Mouse (Mus musculus): ENCODE data around the gene Cdiptos. TPM values are rescaled to one million over a fixed set of nuclear protein-coding genes. Genes with fewer than 3 reads are reported as not detected.

Cdiptos gene
- polyA plus RNA-seq, 1 experiment from 2014 or later: 1.2 TPM

DNA sequence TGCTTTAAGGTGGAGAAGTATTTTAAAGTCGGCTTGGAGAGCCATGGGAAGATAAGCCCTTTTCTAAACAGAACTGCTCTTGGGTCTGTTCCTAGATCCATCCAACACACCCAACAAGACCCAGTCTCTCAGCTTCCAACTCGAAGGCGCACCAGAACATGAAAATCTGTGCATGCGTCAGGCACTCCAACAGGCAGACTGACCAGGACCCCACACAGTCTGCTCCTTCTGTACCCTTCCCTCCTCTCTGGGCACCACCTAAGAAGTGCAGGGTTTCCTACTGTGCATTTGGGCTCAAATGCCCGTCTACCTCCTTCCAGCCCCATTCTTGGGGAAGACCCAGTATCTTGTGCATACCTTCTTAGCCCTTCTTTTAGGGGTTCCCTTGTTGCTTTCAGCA, 44.6 kb upstream of the Cdiptos start:
- Histone ChIP-seq H3K4me2 (ENCODE audit: low read depth, low read length) (peak overlapping the region; percentile 72), H3K9me3 (ENCODE audit: control insufficient read depth, low read length) (no peaks in the 10 kb centered on the region), H3K36me3 (ENCODE audit: control insufficient read depth, insufficient read depth, low read length) (peaks cover 22% of the 10 kb centered on the region), H3K27ac (ENCODE audit: low read depth, low read length) (peak overlapping the region; percentile 77), H3K4me3 (ENCODE audit: low read depth, low read length) (peak overlapping the region; percentile 51), H3K4me1 (ENCODE audit: control insufficient read depth, insufficient read depth, low read length) (peaks cover 66% of the 10 kb centered on the region), H3K9ac (replicated peaks; ENCODE audit: low read depth, low read length) (peak overlapping the region; percentile 69), H3K27me3 (ENCODE audit: control insufficient read depth, insufficient read depth, low read length) (no peaks in the 10 kb centered on the region)
- WGBS: 40% methylated on average over 5 of the region's 5 CpGs
- ATAC-seq (ENCODE audit: low read depth): no peak

DNA sequence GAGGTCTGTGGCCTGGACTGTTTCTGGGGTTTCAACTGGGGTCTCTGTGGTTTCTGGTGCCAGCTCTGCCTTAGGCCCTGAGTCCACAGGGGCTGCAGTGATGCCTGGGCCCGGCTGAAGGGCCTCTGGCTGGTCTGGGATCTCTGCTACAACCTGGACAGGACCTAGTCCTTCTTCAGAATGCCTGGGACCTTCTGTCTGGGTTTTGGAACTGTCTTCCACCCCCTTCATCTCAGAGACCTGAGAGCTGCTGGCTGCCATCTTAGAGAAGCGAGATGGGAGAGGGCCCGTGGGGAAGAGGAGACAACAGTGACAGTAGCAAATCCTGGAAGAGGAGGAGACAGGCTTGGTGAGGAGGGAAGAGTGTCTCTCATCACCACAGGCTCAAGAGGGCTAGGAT, 44.1 kb upstream of the Cdiptos start:
- no peak for ATAC-seq (ENCODE audit: low read depth)
- Histone ChIP-seq H3K4me1 (ENCODE audit: control insufficient read depth, insufficient read depth, low read length) (peaks cover 69% of the 10 kb centered on the region), H3K36me3 (ENCODE audit: control insufficient read depth, insufficient read depth, low read length) (peaks cover 22% of the 10 kb centered on the region), H3K4me3 (ENCODE audit: low read depth, low read length) (peak overlapping the region; percentile 51), H3K27ac (ENCODE audit: low read depth, low read length) (no peak overlapping the region), H3K9ac (replicated peaks; ENCODE audit: low read depth, low read length) (peak overlapping the region; percentile 69; the same call in 1 of the 2 replicates), H3K4me2 (ENCODE audit: low read depth, low read length) (peak overlapping the region; percentile 72), H3K9me3 (ENCODE audit: control insufficient read depth, low read length) (no peaks in the 10 kb centered on the region), H3K27me3 (ENCODE audit: control insufficient read depth, insufficient read depth, low read length) (no peaks in the 10 kb centered on the region)
- 69% methylated on average over 3 of the region's 3 CpGs for WGBS

DNA sequence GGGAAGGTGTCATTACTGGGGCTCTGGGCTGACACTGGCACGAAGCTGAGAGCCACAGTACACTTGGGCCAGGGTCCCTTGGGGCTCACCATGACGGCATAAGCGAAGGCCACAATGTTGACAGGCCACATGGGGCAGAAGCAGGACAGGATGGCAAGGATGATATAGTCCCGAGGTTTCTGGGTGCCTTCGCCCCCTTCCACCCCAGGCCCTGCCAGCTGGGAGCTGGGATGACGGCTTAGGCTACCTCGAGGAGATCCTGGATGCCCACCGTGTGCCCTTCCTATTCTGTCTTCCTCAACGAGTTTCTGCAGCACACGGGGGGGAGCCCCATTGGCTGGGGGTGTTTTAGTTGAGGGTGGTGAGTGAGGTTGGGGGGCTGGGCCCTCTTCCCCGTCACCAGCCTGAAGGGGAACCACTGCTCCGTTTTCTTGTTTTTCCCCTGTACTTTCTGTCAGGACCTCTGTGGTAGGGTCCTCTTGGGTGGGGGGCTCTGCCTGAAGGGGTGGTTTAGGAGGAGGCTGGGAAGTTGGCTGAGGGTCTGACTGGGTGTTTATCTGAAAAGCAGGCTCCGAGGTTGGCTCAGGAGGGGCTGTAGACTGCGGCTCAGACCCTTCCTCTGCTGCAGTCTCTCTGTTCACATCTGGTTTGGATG, 43.5 kb upstream of the Cdiptos start:
- Histone ChIP-seq H3K4me3 (ENCODE audit: low read depth, low read length) (peak overlapping the region; percentile 51; the same call in 1 of the 2 replicates), H3K27ac (ENCODE audit: low read depth, low read length) (no peak overlapping the region; the same call in 1 of the 2 replicates), H3K4me2 (ENCODE audit: low read depth, low read length) (peak overlapping the region; percentile 72), H3K9me3 (ENCODE audit: control insufficient read depth, low read length) (no peaks in the 10 kb centered on the region), H3K27me3 (ENCODE audit: control insufficient read depth, insufficient read depth, low read length) (no peaks in the 10 kb centered on the region), H3K4me1 (ENCODE audit: control insufficient read depth, insufficient read depth, low read length) (peaks cover 66% of the 10 kb centered on the region), H3K9ac (replicated peaks; ENCODE audit: low read depth, low read length) (peak overlapping the region; percentile 69; the same call in 1 of the 2 replicates), H3K36me3 (ENCODE audit: control insufficient read depth, insufficient read depth, low read length) (peaks cover 19% of the 10 kb centered on the region)
- ATAC-seq (ENCODE audit: low read depth): no peak
- whole genome bisulfite sequencing: 85% methylated on average over 14 of the region's 14 CpGs

DNA sequence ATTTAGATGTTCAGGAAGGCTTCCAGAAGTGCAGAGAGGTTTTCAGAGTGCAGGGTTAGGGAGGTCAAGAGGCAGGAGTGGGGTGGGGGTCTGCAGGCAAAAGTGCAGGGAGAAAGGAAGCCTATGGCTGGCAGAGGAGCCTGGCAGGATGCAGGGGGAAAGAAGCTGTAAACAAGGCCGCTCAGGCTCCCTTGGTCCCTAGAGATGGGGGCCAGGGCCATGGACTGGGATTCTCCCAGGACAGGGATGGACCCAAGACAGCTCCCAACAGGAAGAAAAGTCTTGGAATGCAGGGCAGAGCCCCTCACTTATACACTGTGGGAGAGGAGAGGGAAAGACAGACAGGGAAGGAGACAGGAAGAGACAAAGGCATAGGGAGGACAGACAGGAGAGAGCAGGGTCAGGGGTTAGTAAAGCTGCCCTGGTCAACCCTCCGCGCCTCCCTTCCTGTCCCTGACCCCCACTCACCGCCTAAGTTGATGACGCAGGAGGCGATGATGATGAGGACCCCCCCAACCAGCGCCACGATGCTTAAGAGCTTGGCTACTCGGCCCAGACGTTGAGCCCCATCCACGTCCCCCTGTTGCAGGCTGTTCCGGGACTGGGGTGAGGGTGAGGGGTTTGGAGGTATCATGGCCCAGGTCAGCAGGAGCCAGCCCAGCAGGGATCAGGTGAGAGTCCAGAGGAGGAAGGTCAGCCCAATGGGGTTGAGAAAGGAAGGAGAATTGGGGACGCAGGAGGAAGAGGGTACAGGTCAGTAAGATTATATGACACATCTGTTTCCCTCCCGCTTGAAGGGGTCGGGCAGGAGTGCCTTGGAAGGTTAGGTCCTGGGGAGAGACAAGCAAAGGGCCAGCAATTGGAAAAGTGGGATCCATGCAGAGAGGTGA, 42.8 kb upstream of the Cdiptos start:
- H3K9ac ChIP-seq (replicated peaks; ENCODE audit: low read depth, low read length): no peak overlapping the region
- 91% methylated on average over 15 of the region's 15 CpGs for WGBS
- no peaks in the 10 kb centered on the region for H3K27me3 ChIP-seq (ENCODE audit: control insufficient read depth, insufficient read depth, low read length)
- no peak for ATAC-seq (ENCODE audit: low read depth)
- H3K36me3 ChIP-seq (ENCODE audit: control insufficient read depth, insufficient read depth, low read length): peaks cover 16% of the 10 kb centered on the region
- H3K27ac ChIP-seq (ENCODE audit: low read depth, low read length): peak overlapping the region; percentile 4; the same call in 1 of the 2 replicates
- no peak overlapping the region for H3K4me3 ChIP-seq (ENCODE audit: low read depth, low read length)
- peaks cover 59% of the 10 kb centered on the region for H3K4me1 ChIP-seq (ENCODE audit: control insufficient read depth, insufficient read depth, low read length)
- H3K9me3 ChIP-seq (ENCODE audit: control insufficient read depth, low read length): no peaks in the 10 kb centered on the region
- peak overlapping the region; percentile 98; the same call in 1 of the 2 replicates for H3K4me2 ChIP-seq (ENCODE audit: low read depth, low read length)

DNA sequence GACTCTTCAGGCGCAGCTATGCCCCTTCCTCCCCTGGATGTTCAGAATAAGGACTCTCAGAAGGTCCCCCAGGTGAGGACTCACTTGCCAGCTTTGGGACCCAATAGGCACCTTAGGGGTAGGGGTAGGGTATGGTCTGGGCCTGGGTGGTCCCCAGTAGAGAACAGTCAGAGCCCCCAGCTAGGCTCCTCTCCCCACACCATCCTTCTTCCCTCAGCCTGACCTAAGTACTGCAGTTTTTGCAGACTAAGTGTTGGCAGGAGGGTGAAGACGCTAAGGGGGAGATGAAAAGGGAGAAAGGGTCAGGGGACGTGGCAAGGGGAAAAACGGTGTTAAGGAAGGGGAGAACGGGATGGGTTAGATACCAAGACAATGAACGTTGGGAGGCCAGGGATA, 42.0 kb upstream of the Cdiptos start:
- Histone ChIP-seq H3K9ac (replicated peaks; ENCODE audit: low read depth, low read length) (no peak overlapping the region), H3K4me3 (ENCODE audit: low read depth, low read length) (no peak overlapping the region), H3K27ac (ENCODE audit: low read depth, low read length) (peak overlapping the region; percentile 4), H3K27me3 (ENCODE audit: control insufficient read depth, insufficient read depth, low read length) (no peaks in the 10 kb centered on the region), H3K36me3 (ENCODE audit: control insufficient read depth, insufficient read depth, low read length) (peaks cover 11% of the 10 kb centered on the region; the same call in 1 of the 2 replicates), H3K9me3 (ENCODE audit: control insufficient read depth, low read length) (no peaks in the 10 kb centered on the region), H3K4me1 (ENCODE audit: control insufficient read depth, insufficient read depth, low read length) (peaks cover 52% of the 10 kb centered on the region), H3K4me2 (ENCODE audit: low read depth, low read length) (peak overlapping the region; percentile 98; the same call in 1 of the 2 replicates)
- 65% methylated on average over 6 of the region's 6 CpGs for WGBS
- ATAC-seq (ENCODE audit: low read depth): no peak

DNA sequence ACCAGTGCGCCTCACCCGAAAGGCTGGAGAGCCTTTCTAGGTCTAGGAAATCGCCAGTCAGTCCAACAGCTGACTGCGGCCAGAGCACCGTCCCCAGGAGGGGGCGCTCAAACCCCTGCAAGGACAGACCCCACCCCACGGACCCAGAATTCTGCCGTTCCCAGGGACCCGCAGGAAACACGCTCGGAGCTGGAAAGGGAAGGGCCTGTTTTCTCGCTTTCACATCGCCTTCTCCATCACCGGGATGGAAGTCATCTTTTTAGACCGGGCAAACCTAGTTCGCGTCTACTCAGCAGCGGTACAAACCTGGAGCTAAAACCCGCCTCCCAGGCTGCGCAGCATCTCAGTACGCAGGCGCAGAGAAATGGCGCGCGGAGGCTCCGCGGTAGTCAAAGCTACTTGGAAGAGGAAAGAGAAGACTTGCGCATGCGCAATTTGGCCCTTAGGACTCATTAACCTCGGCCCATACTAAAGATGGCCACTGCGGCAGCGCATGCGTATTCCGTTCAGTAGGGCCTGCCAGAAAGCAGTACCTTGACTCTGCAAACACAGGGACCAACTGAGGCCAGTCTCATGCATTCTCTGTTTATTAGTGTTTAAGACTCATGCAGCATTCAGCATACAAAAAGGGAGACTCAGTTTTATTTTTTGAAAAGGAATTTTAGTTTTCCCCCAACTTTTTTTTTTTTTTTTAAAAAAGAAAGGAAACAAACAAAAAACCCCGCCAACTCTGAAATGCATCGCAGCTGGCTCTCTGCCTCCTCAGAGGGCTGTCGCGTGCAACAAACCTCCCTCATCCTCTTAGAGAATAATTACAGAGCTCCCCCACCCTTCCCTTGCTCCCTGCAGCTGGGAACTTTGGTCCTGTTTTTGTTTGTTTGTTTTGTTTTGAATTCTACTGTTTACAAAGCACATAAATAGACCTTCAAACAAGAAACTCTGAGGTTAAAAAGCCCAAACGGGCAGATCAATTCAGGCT, 41.4 kb upstream of the Cdiptos start, which contains the start of gene Pagr1a:
Gene Pagr1a, minus strand, starts transcription at position 382 of the 979 bp plus-strand sequence.
- H3K4me1 ChIP-seq (ENCODE audit: control insufficient read depth, insufficient read depth, low read length): peaks cover 46% of the 10 kb centered on the region
- H3K9me3 ChIP-seq (ENCODE audit: control insufficient read depth, low read length): no peaks in the 10 kb centered on the region
- H3K4me2 ChIP-seq (ENCODE audit: low read depth, low read length): peak within 1 kb of the TSS; percentile 98
- ATAC-seq (ENCODE audit: low read depth): peak; percentile 84
- peaks cover 4% of the 10 kb centered on the region; the same call in 1 of the 2 replicates for H3K36me3 ChIP-seq (ENCODE audit: control insufficient read depth, insufficient read depth, low read length)
- peak within 1 kb of the TSS; percentile 70 for H3K4me3 ChIP-seq (ENCODE audit: low read depth, low read length)
- no peaks in the 10 kb centered on the region for H3K27me3 ChIP-seq (ENCODE audit: control insufficient read depth, insufficient read depth, low read length)
- H3K27ac ChIP-seq (ENCODE audit: low read depth, low read length): peak within 1 kb of the TSS; percentile 94
- WGBS: 3% methylated on average over 39 of the region's 39 CpGs
- peak within 1 kb of the TSS; percentile 83 for H3K9ac ChIP-seq (replicated peaks; ENCODE audit: low read depth, low read length)

DNA sequence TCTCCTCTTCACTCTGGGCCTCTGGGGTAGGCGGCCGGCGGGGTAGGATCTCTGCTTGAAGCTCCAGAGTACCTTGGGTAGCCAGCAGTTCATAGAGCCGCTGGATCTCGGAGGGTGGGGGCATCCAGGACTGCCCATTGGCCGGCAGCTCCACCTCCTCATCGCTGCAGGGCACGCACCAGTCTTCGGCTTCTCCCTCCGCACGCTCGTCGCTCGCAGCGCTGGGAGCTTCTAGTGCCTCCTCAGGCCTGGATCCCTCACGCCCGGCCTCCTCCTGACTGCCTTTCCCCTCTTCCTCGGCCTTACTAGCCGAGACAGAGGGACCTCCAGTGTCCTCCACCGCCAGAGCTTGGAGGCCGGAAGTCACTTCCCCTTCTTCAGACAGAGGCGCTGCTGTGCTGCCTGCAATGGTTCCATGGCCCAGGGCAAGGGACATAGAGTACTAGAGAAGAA, 40.6 kb upstream of the Cdiptos start:
- peak overlapping the region; percentile 94 for H3K27ac ChIP-seq (ENCODE audit: low read depth, low read length)
- peaks cover 44% of the 10 kb centered on the region for H3K4me1 ChIP-seq (ENCODE audit: control insufficient read depth, insufficient read depth, low read length)
- H3K27me3 ChIP-seq (ENCODE audit: control insufficient read depth, insufficient read depth, low read length): no peaks in the 10 kb centered on the region
- peak; percentile 52 for ATAC-seq (ENCODE audit: low read depth)
- H3K9ac ChIP-seq (replicated peaks; ENCODE audit: low read depth, low read length): peak overlapping the region; percentile 83
- peak overlapping the region; percentile 98 for H3K4me2 ChIP-seq (ENCODE audit: low read depth, low read length)
- WGBS: 0% methylated on average over 22 of the region's 22 CpGs
- H3K4me3 ChIP-seq (ENCODE audit: low read depth, low read length): peak overlapping the region; percentile 70
- peaks cover 2% of the 10 kb centered on the region; the same call in 1 of the 2 replicates for H3K36me3 ChIP-seq (ENCODE audit: control insufficient read depth, insufficient read depth, low read length)
- no peaks in the 10 kb centered on the region for H3K9me3 ChIP-seq (ENCODE audit: control insufficient read depth, low read length)

DNA sequence TGATC, 40.4 kb upstream of the Cdiptos start, which contains the start of gene Pagr1b:
Gene Pagr1b, minus strand, starts transcription at position 4 of the 5 bp plus-strand sequence.
- Histone ChIP-seq H3K9ac (replicated peaks; ENCODE audit: low read depth, low read length) (peak within 1 kb of the TSS; percentile 83), H3K4me1 (ENCODE audit: control insufficient read depth, insufficient read depth, low read length) (peaks cover 42% of the 10 kb centered on the region), H3K27ac (ENCODE audit: low read depth, low read length) (peak within 1 kb of the TSS; percentile 94), H3K36me3 (ENCODE audit: control insufficient read depth, insufficient read depth, low read length) (peaks cover 2% of the 10 kb centered on the region; the same call in 1 of the 2 replicates), H3K27me3 (ENCODE audit: control insufficient read depth, insufficient read depth, low read length) (no peaks in the 10 kb centered on the region), H3K4me3 (ENCODE audit: low read depth, low read length) (peak within 1 kb of the TSS; percentile 70), H3K4me2 (ENCODE audit: low read depth, low read length) (peak within 1 kb of the TSS; percentile 98), H3K9me3 (ENCODE audit: control insufficient read depth, low read length) (no peaks in the 10 kb centered on the region)
- ATAC-seq (ENCODE audit: low read depth): no peak
